Mouse (Mus musculus) midbrain, embryonic 12.5 days (tissue): ENCODE results near the gene Ptgis. TPM values are rescaled to one million over a fixed set of nuclear protein-coding genes. Genes with fewer than 3 reads are reported as not detected.

Experiments
- ATAC-seq: fragments of 200-750 bp; cut with Nextera tagmentation; 2 replicates; pipeline ENCODE4 v1.8.0; 2017; ENCODE audit warnings: low read depth, moderate TSS enrichment, moderate library complexity; ENCODE audit not compliant: low FRiP score
- H3K27ac ChIP-seq: fragments of 300-500 bp; sonication (generic); replicated peaks from 2 replicates; pipeline ENCODE4 v1.5.1; 2016; ENCODE audit warnings: mild to moderate bottlenecking
- H3K27me3 ChIP-seq: fragments of 300-500 bp; sonication (generic); 2 replicates; pipeline ENCODE4 v1.6.1; 2016; ENCODE audit warnings: mild to moderate bottlenecking
- H3K36me3 ChIP-seq: fragments of 300-500 bp; sonication (generic); 2 replicates; pipeline ENCODE4 v1.6.1; 2016
- H3K4me1 ChIP-seq: fragments of 300-500 bp; sonication (generic); 2 replicates; pipeline ENCODE4 v1.6.1; 2016
- H3K4me2 ChIP-seq: fragments of 300-500 bp; sonication (generic); replicated peaks from 2 replicates; pipeline ENCODE4 v1.6.1; 2016; ENCODE audit warnings: mild to moderate bottlenecking, moderate library complexity
- H3K4me3 ChIP-seq: fragments of 300-500 bp; sonication (generic); 2 replicates; pipeline ENCODE4 v1.5.1; 2016; ENCODE audit warnings: mild to moderate bottlenecking
- H3K9ac ChIP-seq: fragments of 300-500 bp; sonication (generic); replicated peaks from 2 replicates; pipeline ENCODE4 v1.6.1; 2016; ENCODE audit warnings: mild to moderate bottlenecking, moderate library complexity
- H3K9me3 ChIP-seq: fragments of 300-500 bp; sonication (generic); 2 replicates; pipeline ENCODE4 v1.6.1; 2016; ENCODE audit warnings: mild to moderate bottlenecking
- WGBS: fragments of 180-500 bp; shearing (Covaris S2); methylation state at CpG from one replicate; pipeline ENCODE4 v1.1.7; 2016; 5-methylcytosine and 5-hydroxymethylcytosine counted together
- polyA plus RNA-seq: library from polyadenylated mRNA; unstranded; fragments of >200 nt; fragmentation: Nextera tagmentation; extraction: Ambion mirVana; gene quantifications from 2 replicates; pipeline ENCODE4 v1.2.1, GENCODE M21; 2016

Ptgis gene
- polyA plus RNA-seq, 1 experiment from 2014 or later: 9.1 TPM

- H3K4me3 ChIP-seq: no peak overlapping the region
- WGBS: 92% methylated on average over 4 of the region's 4 CpGs
- no peak for ATAC-seq
- peaks cover 3% of the 10 kb centered on the region; the same call in 1 of the 2 replicates for H3K9me3 ChIP-seq
- no peak overlapping the region for H3K27ac ChIP-seq
- no peaks in the 10 kb centered on the region for H3K36me3 ChIP-seq
- no peak overlapping the region for H3K9ac ChIP-seq
- H3K4me2 ChIP-seq: no peak overlapping the region
- no peaks in the 10 kb centered on the region for H3K27me3 ChIP-seq
- H3K4me1 ChIP-seq: peaks cover 12% of the 10 kb centered on the region
Observed at GRCm38 (mm10) chr2:167159721-167160120, 80.7 kb downstream of the Ptgis start.

DNA sequence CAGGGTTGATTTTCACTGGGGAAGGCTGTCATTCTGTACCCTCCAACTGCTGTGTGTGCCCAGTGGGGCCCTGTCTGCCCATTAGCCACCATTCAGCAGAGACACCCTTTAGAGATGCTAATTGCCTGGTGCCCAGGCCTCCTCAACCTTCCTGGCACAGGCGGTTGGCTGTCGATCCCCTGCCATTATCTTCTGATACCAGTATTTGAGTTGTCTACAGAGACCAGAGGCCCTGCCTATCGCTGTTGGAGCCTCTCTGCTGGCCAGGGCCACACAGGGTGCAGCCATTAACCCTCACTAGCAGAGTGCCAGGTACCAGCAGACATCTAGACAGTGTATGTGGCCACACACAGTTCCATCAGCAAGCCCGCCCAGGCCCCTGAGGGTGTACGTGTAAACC lies 81.6 kb downstream of the Ptgis start:
- H3K4me1 ChIP-seq: peaks cover 12% of the 10 kb centered on the region
- ATAC-seq: no peak
- no peak overlapping the region for H3K4me3 ChIP-seq
- 82% methylated on average over 5 of the region's 5 CpGs for WGBS
- no peaks in the 10 kb centered on the region for H3K27me3 ChIP-seq
- H3K4me2 ChIP-seq: no peak overlapping the region
- H3K36me3 ChIP-seq: no peaks in the 10 kb centered on the region
- peaks cover 3% of the 10 kb centered on the region; the same call in 1 of the 2 replicates for H3K9me3 ChIP-seq
- no peak overlapping the region for H3K27ac ChIP-seq
- no peak overlapping the region for H3K9ac ChIP-seq

DNA sequence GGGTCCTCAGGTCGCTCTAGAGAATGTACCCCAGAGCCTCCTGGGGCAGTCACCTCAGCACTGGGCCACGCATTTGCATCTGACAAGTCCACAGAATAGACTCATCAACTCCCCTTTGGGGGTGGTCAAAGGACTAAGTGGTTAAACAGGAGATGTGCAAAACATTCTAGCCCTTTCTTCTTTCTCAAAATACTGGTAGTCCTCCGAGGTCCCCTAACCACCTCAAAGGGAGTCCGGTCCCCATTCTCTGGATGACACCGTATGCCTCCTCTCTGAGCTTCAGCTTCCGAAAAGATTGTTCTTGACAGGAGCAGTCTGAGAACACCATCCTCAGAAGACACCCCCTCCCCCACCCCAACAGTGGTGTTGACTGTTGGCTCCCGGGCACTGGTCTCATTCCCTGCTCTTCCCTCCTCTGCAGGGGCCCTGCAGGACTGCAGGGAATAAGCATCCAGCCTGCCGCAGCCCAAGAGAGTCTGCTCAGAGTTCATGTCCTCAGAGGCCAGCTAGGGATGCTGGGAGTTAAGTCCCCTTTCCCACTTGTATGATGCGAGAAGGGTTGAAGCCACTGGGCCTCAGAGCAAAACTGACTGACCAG lies 84.2 kb downstream of the Ptgis start:
- ATAC-seq: no peak
- H3K36me3 ChIP-seq: no peaks in the 10 kb centered on the region

DNA sequence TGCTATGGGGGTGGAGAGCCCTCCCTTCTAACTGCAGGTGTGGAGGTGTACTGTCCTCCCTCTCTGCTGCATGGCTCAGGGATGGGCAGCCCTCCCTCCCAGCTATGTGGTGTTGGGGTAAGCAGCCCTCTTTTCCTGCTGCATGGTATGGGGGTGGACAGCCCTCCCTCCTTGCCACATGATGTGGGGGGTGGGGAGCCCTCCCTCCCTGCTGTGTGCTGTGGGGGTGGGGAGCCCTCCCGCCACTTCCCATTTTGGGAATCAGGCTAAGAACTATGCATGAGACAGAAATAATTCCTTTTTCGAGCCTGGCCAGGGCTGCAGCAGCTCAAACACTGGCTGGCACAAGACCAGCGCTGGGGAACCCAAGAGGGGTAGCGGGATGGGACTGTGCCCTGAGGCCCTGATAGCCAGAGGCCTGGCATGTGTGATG lies 84.8 kb downstream of the Ptgis start:
- H3K36me3 ChIP-seq: no peaks in the 10 kb centered on the region
- no peak for ATAC-seq
- H3K27ac ChIP-seq: no peak overlapping the region
- no peak overlapping the region for H3K4me3 ChIP-seq
- peaks cover 12% of the 10 kb centered on the region for H3K4me1 ChIP-seq
- H3K9me3 ChIP-seq: no peaks in the 10 kb centered on the region
- WGBS: 53% methylated on average over 4 of the region's 4 CpGs
- H3K4me2 ChIP-seq: no peak overlapping the region
- no peaks in the 10 kb centered on the region for H3K27me3 ChIP-seq
- no peak overlapping the region for H3K9ac ChIP-seq

More for the DNA sequence above, 84.2 kb downstream of the Ptgis start:
- peaks cover 3% of the 10 kb centered on the region; the same call in 1 of the 2 replicates for H3K9me3 ChIP-seq
- no peak overlapping the region for H3K4me2 ChIP-seq
- H3K27ac ChIP-seq: no peak overlapping the region
- no peaks in the 10 kb centered on the region for H3K27me3 ChIP-seq
- H3K9ac ChIP-seq: no peak overlapping the region
- peaks cover 12% of the 10 kb centered on the region for H3K4me1 ChIP-seq
- 37% methylated on average over 9 of the region's 9 CpGs for WGBS
- H3K4me3 ChIP-seq: no peak overlapping the region

- H3K9me3 ChIP-seq: no peaks in the 10 kb centered on the region
- H3K36me3 ChIP-seq: no peaks in the 10 kb centered on the region
- no peaks in the 10 kb centered on the region for H3K27me3 ChIP-seq
- peaks cover 13% of the 10 kb centered on the region for H3K4me1 ChIP-seq
- no peak overlapping the region for H3K9ac ChIP-seq
- no peak overlapping the region for H3K27ac ChIP-seq
- no peak for ATAC-seq
- no peak overlapping the region for H3K4me3 ChIP-seq
- 95% methylated on average over 6 of the region's 6 CpGs for WGBS
- H3K4me2 ChIP-seq: no peak overlapping the region
Observed at GRCm38 (mm10) chr2:167150880-167151279, 89.5 kb downstream of the Ptgis start.

DNA sequence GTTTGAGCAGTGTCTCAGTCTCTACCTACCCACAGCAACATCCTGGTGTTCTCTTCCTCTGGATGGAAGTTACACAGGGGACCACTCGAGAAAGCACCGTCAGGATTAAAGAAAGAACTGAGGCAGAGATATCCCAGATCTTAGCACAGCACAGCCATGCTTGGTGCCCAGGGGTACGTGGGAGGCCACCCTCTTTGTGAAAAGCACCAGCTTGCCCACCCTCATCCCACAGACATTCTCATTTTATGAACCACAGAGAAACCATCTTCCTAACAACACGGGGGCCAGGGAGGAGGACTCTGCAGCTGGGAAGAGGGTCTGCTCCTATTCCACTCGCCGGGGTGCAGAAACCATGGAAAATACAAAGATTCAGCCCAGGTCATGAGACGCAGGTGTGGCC lies 90.3 kb downstream of the Ptgis start:
- Histone ChIP-seq H3K27ac (no peak overlapping the region), H3K9me3 (no peaks in the 10 kb centered on the region), H3K9ac (no peak overlapping the region), H3K27me3 (no peaks in the 10 kb centered on the region), H3K4me1 (peaks cover 7% of the 10 kb centered on the region), H3K4me2 (no peak overlapping the region), H3K36me3 (no peaks in the 10 kb centered on the region), H3K4me3 (no peak overlapping the region)
- 96% methylated on average over 7 of the region's 7 CpGs for WGBS
- ATAC-seq: no peak

- WGBS: 95% methylated on average over 6 of the region's 6 CpGs
- no peaks in the 10 kb centered on the region for H3K36me3 ChIP-seq
Observed at GRCm38 (mm10) chr2:167149035-167149434, 91.4 kb downstream of the Ptgis start.

DNA sequence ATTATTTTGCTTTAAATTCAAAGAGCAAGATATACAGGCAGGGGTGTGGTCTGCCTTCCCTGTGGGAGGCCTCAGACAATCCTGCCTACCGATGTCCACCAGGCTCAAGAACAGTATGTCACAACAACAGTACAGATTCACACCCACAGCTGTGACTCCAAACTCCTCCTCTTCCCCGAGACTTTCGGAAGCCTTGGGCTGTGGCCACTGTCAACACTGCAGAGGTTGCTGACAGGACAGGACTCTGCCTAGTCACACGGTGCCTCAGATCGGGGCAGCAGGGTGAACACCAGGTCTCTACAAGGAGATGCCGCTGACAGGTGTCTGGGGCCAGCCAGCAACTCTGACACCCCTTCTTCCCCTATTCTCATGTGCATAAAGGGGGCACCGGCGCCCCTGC lies 92.7 kb downstream of the Ptgis start:
- ATAC-seq: no peak
- no peaks in the 10 kb centered on the region for H3K36me3 ChIP-seq
- H3K27ac ChIP-seq: no peak overlapping the region
- no peaks in the 10 kb centered on the region for H3K9me3 ChIP-seq
- H3K4me3 ChIP-seq: no peak overlapping the region
- no peaks in the 10 kb centered on the region for H3K27me3 ChIP-seq
- H3K4me1 ChIP-seq: peaks cover 22% of the 10 kb centered on the region
- no peak overlapping the region for H3K4me2 ChIP-seq
- no peak overlapping the region for H3K9ac ChIP-seq
- 91% methylated on average over 8 of the region's 8 CpGs for WGBS

More at GRCm38 (mm10) chr2:167149035-167149434, 91.4 kb downstream of the Ptgis start:
- no peak overlapping the region for H3K9ac ChIP-seq
- ATAC-seq: no peak
- no peaks in the 10 kb centered on the region for H3K9me3 ChIP-seq
- H3K4me3 ChIP-seq: no peak overlapping the region
- H3K4me1 ChIP-seq: peaks cover 18% of the 10 kb centered on the region
- H3K27ac ChIP-seq: no peak overlapping the region
- H3K27me3 ChIP-seq: no peaks in the 10 kb centered on the region
- no peak overlapping the region for H3K4me2 ChIP-seq

GRCm38 (mm10) chr2:167145904-167146303 lies 94.5 kb downstream of the Ptgis start:
- no peaks in the 10 kb centered on the region for H3K9me3 ChIP-seq
- peaks cover 22% of the 10 kb centered on the region for H3K4me1 ChIP-seq
- no peak for ATAC-seq
- no peaks in the 10 kb centered on the region for H3K36me3 ChIP-seq
- H3K4me2 ChIP-seq: no peak overlapping the region
- no peaks in the 10 kb centered on the region for H3K27me3 ChIP-seq
- H3K9ac ChIP-seq: no peak overlapping the region
- 76% methylated on average over 5 of the region's 5 CpGs for WGBS
- H3K27ac ChIP-seq: no peak overlapping the region
- H3K4me3 ChIP-seq: no peak overlapping the region

- peak overlapping the region; percentile 49; the same call in 1 of the 2 replicates for H3K27ac ChIP-seq
- H3K4me3 ChIP-seq: no peak overlapping the region
- H3K36me3 ChIP-seq: no peaks in the 10 kb centered on the region
- H3K9me3 ChIP-seq: no peaks in the 10 kb centered on the region
- peaks cover 22% of the 10 kb centered on the region for H3K4me1 ChIP-seq
- H3K4me2 ChIP-seq: 0 out of 2 replicates have a peak overlapping the region, but pooled peaks have one; percentile 9
- no peak for ATAC-seq
- no peak overlapping the region for H3K9ac ChIP-seq
- H3K27me3 ChIP-seq: no peaks in the 10 kb centered on the region
- WGBS: 11% methylated on average over 14 of the region's 14 CpGs
Observed at GRCm38 (mm10) chr2:167144439-167145307, 95.7 kb downstream of the Ptgis start.

GRCm38 (mm10) chr2:167143914-167144313 lies 96.5 kb downstream of the Ptgis start:
- no peak overlapping the region for H3K9ac ChIP-seq
- ATAC-seq: no peak
- H3K9me3 ChIP-seq: no peaks in the 10 kb centered on the region
- peaks cover 22% of the 10 kb centered on the region for H3K4me1 ChIP-seq
- WGBS: 82% methylated on average over 2 of the region's 2 CpGs
- no peak overlapping the region for H3K4me3 ChIP-seq
- no peaks in the 10 kb centered on the region for H3K36me3 ChIP-seq
- H3K4me2 ChIP-seq: no peak overlapping the region
- no peaks in the 10 kb centered on the region for H3K27me3 ChIP-seq
- H3K27ac ChIP-seq: no peak overlapping the region

DNA sequence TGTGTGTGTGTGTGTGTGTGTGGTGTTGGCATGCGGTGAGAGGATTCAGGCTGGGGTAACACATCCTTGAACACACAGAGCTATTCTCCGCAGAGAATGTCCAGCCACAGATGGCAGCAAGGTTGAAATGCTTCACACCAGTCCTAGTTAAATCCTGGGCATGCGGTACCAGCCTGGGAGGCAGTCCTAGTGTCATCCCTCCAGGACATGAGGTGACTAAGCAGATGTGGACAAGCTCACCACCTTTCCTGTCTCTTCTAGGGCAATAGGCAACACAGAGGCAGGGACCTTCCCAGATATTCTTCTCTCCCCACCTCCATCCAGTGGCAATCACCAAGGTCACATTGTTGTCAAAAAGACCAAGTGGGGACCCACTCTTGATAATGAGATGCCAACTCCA lies 98.1 kb downstream of the Ptgis start:
- Histone ChIP-seq H3K27ac (no peak overlapping the region), H3K4me2 (no peak overlapping the region), H3K9me3 (no peaks in the 10 kb centered on the region)

More for the DNA sequence above, 98.1 kb downstream of the Ptgis start:
- no peak overlapping the region for H3K9ac ChIP-seq
- H3K27me3 ChIP-seq: no peaks in the 10 kb centered on the region
- ATAC-seq: no peak
- H3K36me3 ChIP-seq: no peaks in the 10 kb centered on the region
- H3K4me3 ChIP-seq: no peak overlapping the region
- WGBS: 95% methylated on average over 2 of the region's 3 CpGs
- H3K4me1 ChIP-seq: peaks cover 22% of the 10 kb centered on the region
